In the genomic region with DNA sequence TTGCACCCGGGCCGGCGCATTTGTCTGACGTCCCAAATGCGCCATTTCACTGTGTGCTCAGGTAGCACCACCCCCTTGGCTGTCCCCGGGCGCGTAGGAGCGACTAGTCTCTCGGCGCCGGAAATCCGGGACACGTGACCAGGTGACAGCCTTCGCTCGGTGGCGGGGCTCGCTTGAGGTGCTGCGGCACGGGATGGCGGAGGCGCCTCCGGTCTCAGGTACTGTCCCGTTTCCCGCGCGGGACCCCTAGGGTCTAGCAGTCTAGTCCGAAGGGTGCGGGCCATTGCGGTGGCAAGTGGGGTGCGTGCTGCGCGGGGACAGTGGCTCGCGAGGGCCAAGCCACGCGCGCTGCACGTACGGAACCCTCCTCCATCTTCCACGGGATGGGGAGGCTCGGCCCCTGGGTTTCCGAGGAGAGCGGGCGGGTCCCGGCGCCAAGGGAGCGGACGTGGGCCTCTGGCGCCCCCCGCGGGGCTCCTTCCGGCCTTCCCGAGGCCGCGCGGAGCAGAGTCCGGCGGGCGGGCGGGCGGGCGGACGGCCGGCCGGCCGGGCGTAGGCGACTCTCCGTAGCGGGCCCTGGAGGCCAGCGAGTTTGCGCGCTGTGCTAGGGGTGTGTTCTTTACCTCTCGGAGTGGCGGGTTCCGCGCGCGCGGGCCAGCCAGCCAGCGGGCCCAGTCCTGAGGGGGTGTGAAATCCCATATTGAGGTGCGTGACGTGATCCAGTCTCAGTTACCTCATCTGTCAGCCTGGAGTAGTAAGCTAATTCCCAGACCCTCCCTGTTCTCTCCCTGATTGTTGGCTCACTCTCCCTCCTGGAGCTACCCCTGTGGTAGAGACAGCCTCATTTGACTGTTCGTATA, we compare ENCODE assay signal across 8 mouse cellular contexts. TPM values are rescaled to one million over a fixed set of nuclear protein-coding genes. Genes with fewer than 3 reads are reported as not detected.
DNase-seq lines count a peak whose midpoint lies in the region; ATAC-seq lines count a peak whose summit lies in the region.

A gene (plus strand): TSS at position 65 of the 860 bp plus-strand sequence.

- peak within 1 kb of the TSS; percentile 89 for H3K9ac ChIP-seq in hindbrain, embryonic 12.5 days

- H3K9me3 ChIP-seq in hindbrain, embryonic 12.5 days (replicated peaks) = no peaks in the 10 kb centered on the region

- under 1% methylated on average over 76 of the region's 85 CpGs for WGBS in hindbrain, embryonic 12.5 days

- peaks cover 18% of the 10 kb centered on the region for H3K36me3 ChIP-seq in hindbrain, embryonic 12.5 days

- peak; percentile 96 for ATAC-seq in hindbrain, embryonic 12.5 days (ENCODE audit: low FRiP score)

- peak within 1 kb of the TSS; percentile 79 for H3K4me2 ChIP-seq in hindbrain, embryonic 12.5 days (replicated peaks)

- DNase-seq in Muller cell, postnatal 12 days (ENCODE audit: inconsistent ontology term) = peak; percentile 97
- DNase-seq in cerebellum, adult 9-11 months = peak; percentile 96
- DNase-seq in frontal cortex, postnatal 10 days (ENCODE audit: low spot score in 2 of 2) = peak; percentile 93 to 95
- peak; percentile 94 to 96 for DNase-seq in layer of hippocampus, postnatal 14 days (ENCODE audit: low spot score in 2 of 2)
- DNase-seq in lung, postnatal 14 days = peak; percentile 95
- peak; percentile 94 for DNase-seq in retina, adult 2 months (ENCODE audit: low read depth, low spot score)
- peak; percentile 92 to 95 for DNase-seq in thymus, postnatal 36 days

- peak within 1 kb of the TSS; percentile 92 for H3K27ac ChIP-seq in hindbrain, embryonic 12.5 days

- H3K4me3 ChIP-seq in hindbrain, embryonic 12.5 days = peak within 1 kb of the TSS; percentile 96

- no peaks in the 10 kb centered on the region for H3K27me3 ChIP-seq in hindbrain, embryonic 12.5 days

- H3K4me1 ChIP-seq in hindbrain, embryonic 12.5 days = peaks cover 18% of the 10 kb centered on the region

RNA-seq across cellular contexts. Expression of the gene that starts here (rescaled TPM):
- polyA plus RNA-seq in hindbrain, embryonic 12.5 days (2016; fragmentation: Nextera tagmentation; extraction: Ambion mirVana) = 110 and 111 TPM in 2 replicates
- 10 to 100 TPM; 59.1 to 61.6 TPM for total RNA-seq in layer of hippocampus, postnatal 14 days (2021)

Comparison
In these comparisons a context has a peak if more than half of its experiments do, and no peak if none do; other contexts are left out.
1. Peak in every context shown above with its lines: DNase-seq, ATAC-seq, H3K4me3 ChIP-seq and H3K27ac ChIP-seq.